Mouse (Mus musculus): ENCODE measurements at regions not wholly inside any gene's neighbourhood (a gene's known extent, or its start where the extent isn't known, plus 50 kb on each side); places are given as distances from the start of the nearest gene placed in this dataset.

GRCm38 (mm10) chr17:16247681-16248080 is 416.8 kb upstream of the Rgmb start:
- TF ChIP-seq CHD2 (IDR thresholded peaks at IDR 0.05; ENCODE audit: low read length), result no peak
- Histone ChIP-seq H3K4me2 (ENCODE audit: insufficient read depth, low read depth, poor library complexity, severe bottlenecking) (no peak overlapping the region), H3K9ac (ENCODE audit: insufficient read depth, low read depth) (no peak overlapping the region), H3K4me3 (replicated peaks in 1 of 3; ENCODE audit: low read depth in 2 of 3, low read length in 2 of 3, poor library complexity in 1 of 3) (no peak overlapping the region), H3K9me3 (replicated peaks; ENCODE audit: low read length) (no peaks in the 10 kb centered on the region), H3K27me3 (replicated peaks) (no peaks in the 10 kb centered on the region), H3K27ac (ENCODE audit: insufficient read depth, low read depth) (no peak overlapping the region), H3K36me3 (replicated peaks in 1 of 2; ENCODE audit: control insufficient read depth in 1 of 2, insufficient read depth in 1 of 2, low read length in 1 of 2) (no peaks in the 10 kb centered on the region), H3K79me2 (replicated peaks; ENCODE audit: control insufficient read depth, extremely low read depth, insufficient read depth, poor library complexity, severe bottlenecking) (no peaks in the 10 kb centered on the region), H3K4me1 (ENCODE audit: control insufficient read depth in 1 of 2, insufficient read depth in 2 of 2) (no peaks in the 10 kb centered on the region)
- in situ Hi-C loops (cut with MboI; ENCODE audit: low pct_ligation_motif_present, low pct_unique_long_range_greater_than_20kb, low sequenced_read_pairs), result no loop called here
- no peak for DNase-seq (ENCODE audit: extremely low read depth)
- dilution Hi-C loops (cut with MboI; ENCODE audit: extremely low pct_ligation_motif_present, extremely low pct_unique_long_range_greater_than_20kb, low sequenced_read_pairs), result no loop called here

DNA sequence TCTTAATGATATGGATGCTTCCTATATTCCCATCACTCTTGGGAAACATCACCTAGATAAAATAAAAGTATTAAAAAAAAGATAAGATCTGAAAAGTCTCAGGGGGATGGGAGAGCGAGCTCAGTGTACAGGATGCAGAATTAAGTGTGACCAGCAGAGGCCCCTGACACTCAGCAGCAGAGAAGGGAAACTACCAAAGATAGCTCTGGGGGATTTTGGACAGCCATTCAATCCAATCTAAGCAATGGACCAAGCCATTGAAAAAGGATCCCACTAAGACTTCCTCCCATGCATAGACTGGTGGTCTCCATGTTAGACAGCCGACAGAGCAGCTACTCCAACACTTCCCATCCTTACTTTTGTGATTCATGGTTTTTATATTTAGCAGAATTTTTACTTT is 390.4 kb upstream of the Rgmb start:
- TF ChIP-seq TCF12 (IDR thresholded peaks at IDR 0.05; ENCODE audit: low read depth, low read length) (no peak), SIN3A (IDR thresholded peaks at IDR 0.05; ENCODE audit: low read length) (no peak), MEF2A (IDR thresholded peaks at IDR 0.05; ENCODE audit: borderline replicate concordance, low read depth, low read length) (peak; percentile 69; the same call in 1 of the 2 replicates), SMC3 (IDR thresholded peaks at IDR 0.05; ENCODE audit: low read depth, low read length) (peak; percentile 54), RAD21 (IDR thresholded peaks at IDR 0.05; ENCODE audit: low read depth, low read length) (peak; percentile 68), CTCF (conservative IDR thresholded peaks at IDR 0.05 in 1 of 2, IDR thresholded peaks at IDR 0.05 in 1 of 2; ENCODE audit: low read depth in 2 of 2, low read length in 2 of 2) (peak; percentile 10 to 62; a peak in 2 of 4 replicates)
- no peak overlapping the region for H3K27ac ChIP-seq (ENCODE audit: insufficient read depth, low read depth)
- H3K27me3 ChIP-seq (replicated peaks), result no peaks in the 10 kb centered on the region
- peak; percentile 56 for DNase-seq (ENCODE audit: extremely low read depth)
- H3K4me1 ChIP-seq (ENCODE audit: control insufficient read depth in 1 of 2, insufficient read depth in 2 of 2), result peaks cover 7 to 27% of the 10 kb centered on the region in 2 experiments; a peak in 3 of 4 replicates
- in situ Hi-C loops (cut with MboI; ENCODE audit: low pct_ligation_motif_present, low pct_unique_long_range_greater_than_20kb, low sequenced_read_pairs), result no loop called here
- no peak overlapping the region for H3K9ac ChIP-seq (ENCODE audit: insufficient read depth, low read depth)
- no peaks in the 10 kb centered on the region for H3K36me3 ChIP-seq (replicated peaks in 1 of 2; ENCODE audit: control insufficient read depth in 1 of 2, insufficient read depth in 1 of 2, low read length in 1 of 2)
- dilution Hi-C loops (cut with MboI; ENCODE audit: extremely low pct_ligation_motif_present, extremely low pct_unique_long_range_greater_than_20kb, low sequenced_read_pairs), result no loop called here
- no peak overlapping the region for H3K4me2 ChIP-seq (ENCODE audit: insufficient read depth, low read depth, poor library complexity, severe bottlenecking)
- H3K9me3 ChIP-seq (replicated peaks; ENCODE audit: low read length), result no peaks in the 10 kb centered on the region
- no peak overlapping the region for H3K4me3 ChIP-seq (replicated peaks in 1 of 3; ENCODE audit: low read depth in 2 of 3, low read length in 2 of 3, poor library complexity in 1 of 3)
- no peaks in the 10 kb centered on the region for H3K79me2 ChIP-seq (replicated peaks; ENCODE audit: control insufficient read depth, extremely low read depth, insufficient read depth, poor library complexity, severe bottlenecking)

GRCm38 (mm10) chr17:16219675-16220566 is 389.1 kb upstream of the Rgmb start:
- DNase-seq (ENCODE audit: extremely low read depth), result peak; percentile 21
- in situ Hi-C loops (cut with MboI; ENCODE audit: low pct_ligation_motif_present, low pct_unique_long_range_greater_than_20kb, low sequenced_read_pairs), result no loop called here
- H3K36me3 ChIP-seq (replicated peaks in 1 of 2; ENCODE audit: control insufficient read depth in 1 of 2, insufficient read depth in 1 of 2, low read length in 1 of 2), result no peaks in the 10 kb centered on the region
- TF ChIP-seq PAX5 (IDR thresholded peaks at IDR 0.05; ENCODE audit: low read length), result no peak
- no peak for TF ChIP-seq ZMIZ1 (IDR thresholded peaks at IDR 0.05; ENCODE audit: low read depth, low read length)
- TF ChIP-seq BHLHE40 (IDR thresholded peaks at IDR 0.05; ENCODE audit: low read depth, low read length), result peak; percentile 31; the same call in 1 of the 2 replicates
- TF ChIP-seq MAZ (IDR thresholded peaks at IDR 0.05; ENCODE audit: low read depth, low read length), result no peak
- no peak for TF ChIP-seq ELF1 (IDR thresholded peaks at IDR 0.05; ENCODE audit: low read depth, low read length)
- no peak for TF ChIP-seq HCFC1 (IDR thresholded peaks at IDR 0.05; ENCODE audit: low read depth, low read length)
- TF ChIP-seq POLR2A (IDR thresholded peaks at IDR 0.05; ENCODE audit: low read depth, low read length), result no peak
- no peak for TF ChIP-seq RAD21 (IDR thresholded peaks at IDR 0.05; ENCODE audit: low read depth, low read length)
- TF ChIP-seq EP300 (IDR thresholded peaks at IDR 0.05; ENCODE audit: low read length), result peak; percentile 43; the same call in 1 of the 2 replicates
- no peak for TF ChIP-seq MXI1 (IDR thresholded peaks at IDR 0.05; ENCODE audit: low read depth, low read length)
- TF ChIP-seq NELFE (IDR thresholded peaks at IDR 0.05; ENCODE audit: low read depth, low read length), result no peak
- TF ChIP-seq TBP (conservative IDR thresholded peaks at IDR 0.05; ENCODE audit: low read depth, low read length), result no peak
- TF ChIP-seq GABPA (IDR thresholded peaks at IDR 0.05; ENCODE audit: insufficient replicate concordance, low read depth, low read length), result no peak
- no peak for TF ChIP-seq SIN3A (IDR thresholded peaks at IDR 0.05; ENCODE audit: low read length)
- TF ChIP-seq MAX (IDR thresholded peaks at IDR 0.05; ENCODE audit: low read length), result no peak
- TF ChIP-seq USF1 (IDR thresholded peaks at IDR 0.05; ENCODE audit: low read depth, low read length), result no peak
- TF ChIP-seq CHD2 (IDR thresholded peaks at IDR 0.05; ENCODE audit: low read length), result peak; percentile 64
- no peak for TF ChIP-seq MYC (IDR thresholded peaks at IDR 0.05; ENCODE audit: low read depth, low read length)
- no peak for TF ChIP-seq UBTF (IDR thresholded peaks at IDR 0.05; ENCODE audit: low read depth, low read length)
- no peak for TF ChIP-seq USF2 (conservative IDR thresholded peaks at IDR 0.05; ENCODE audit: low read depth, low read length)
- no peak for TF ChIP-seq ZC3H11A (IDR thresholded peaks at IDR 0.05; ENCODE audit: low read depth, low read length)

More at GRCm38 (mm10) chr17:16219675-16220566, 389.1 kb upstream of the Rgmb start:
- H3K27ac ChIP-seq (ENCODE audit: insufficient read depth, low read depth), result no peak overlapping the region
- no peak overlapping the region for H3K4me3 ChIP-seq (replicated peaks in 1 of 3; ENCODE audit: low read depth in 2 of 3, low read length in 2 of 3, poor library complexity in 1 of 3)
- peak overlapping the region; percentile 78 for H3K4me2 ChIP-seq (ENCODE audit: insufficient read depth, low read depth, poor library complexity, severe bottlenecking)
- H3K4me1 ChIP-seq (ENCODE audit: control insufficient read depth in 1 of 2, insufficient read depth in 2 of 2), result peaks cover 7 to 27% of the 10 kb centered on the region in 2 experiments; a peak in 3 of 4 replicates
- H3K79me2 ChIP-seq (replicated peaks; ENCODE audit: control insufficient read depth, extremely low read depth, insufficient read depth, poor library complexity, severe bottlenecking), result no peaks in the 10 kb centered on the region
- no peaks in the 10 kb centered on the region for H3K27me3 ChIP-seq (replicated peaks)
- dilution Hi-C loops (cut with MboI; ENCODE audit: extremely low pct_ligation_motif_present, extremely low pct_unique_long_range_greater_than_20kb, low sequenced_read_pairs), result no loop called here
- H3K9ac ChIP-seq (ENCODE audit: insufficient read depth, low read depth), result 0 out of 2 replicates have a peak overlapping the region, but pooled peaks have one; percentile 13
- no peaks in the 10 kb centered on the region for H3K9me3 ChIP-seq (replicated peaks; ENCODE audit: low read length)
